Mouse (Mus musculus) stomach, adult 2 months (tissue): ENCODE results near the gene Ppara. TPM values are rescaled to one million over a fixed set of nuclear protein-coding genes. Genes with fewer than 3 reads are reported as not detected.

Source experiments
- polyA plus RNA-seq: library from polyadenylated mRNA; depleted of rRNA; stranded (reverse); fragments of >200 nt; gene quantifications from 2 replicates; pipeline ENCODE4 v1.2.3, GENCODE M21; 2012; rRNA removed

Ppara gene
- 1.5 and 1.9 TPM in 2 replicates for polyA plus RNA-seq

DNA sequence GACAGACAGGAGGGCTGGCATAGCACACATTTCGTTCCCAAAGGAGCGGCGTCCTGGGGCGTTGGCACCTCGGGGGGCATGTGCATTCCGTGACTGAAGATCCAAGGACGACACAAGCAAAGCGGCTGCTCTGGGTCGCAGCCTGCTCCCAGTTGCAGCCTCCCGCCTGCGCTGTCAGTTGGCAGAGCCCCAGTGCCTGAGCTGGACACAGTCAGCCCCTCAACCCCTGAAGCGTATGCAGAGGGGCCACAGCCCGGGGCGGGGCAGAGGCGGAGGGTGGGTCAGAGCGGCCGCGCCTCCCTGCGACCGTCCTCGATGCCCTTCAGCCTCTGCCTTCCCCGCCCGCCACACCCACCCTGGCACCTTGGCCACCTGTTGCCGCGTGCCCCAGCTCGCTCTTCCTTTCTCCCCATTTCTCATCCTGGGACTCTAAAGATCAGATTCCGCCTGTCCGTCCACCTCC is at the start of gene Ppara:
TSS of gene Ppara (plus strand) at position 413 of the 463 bp plus-strand sequence.

DNA sequence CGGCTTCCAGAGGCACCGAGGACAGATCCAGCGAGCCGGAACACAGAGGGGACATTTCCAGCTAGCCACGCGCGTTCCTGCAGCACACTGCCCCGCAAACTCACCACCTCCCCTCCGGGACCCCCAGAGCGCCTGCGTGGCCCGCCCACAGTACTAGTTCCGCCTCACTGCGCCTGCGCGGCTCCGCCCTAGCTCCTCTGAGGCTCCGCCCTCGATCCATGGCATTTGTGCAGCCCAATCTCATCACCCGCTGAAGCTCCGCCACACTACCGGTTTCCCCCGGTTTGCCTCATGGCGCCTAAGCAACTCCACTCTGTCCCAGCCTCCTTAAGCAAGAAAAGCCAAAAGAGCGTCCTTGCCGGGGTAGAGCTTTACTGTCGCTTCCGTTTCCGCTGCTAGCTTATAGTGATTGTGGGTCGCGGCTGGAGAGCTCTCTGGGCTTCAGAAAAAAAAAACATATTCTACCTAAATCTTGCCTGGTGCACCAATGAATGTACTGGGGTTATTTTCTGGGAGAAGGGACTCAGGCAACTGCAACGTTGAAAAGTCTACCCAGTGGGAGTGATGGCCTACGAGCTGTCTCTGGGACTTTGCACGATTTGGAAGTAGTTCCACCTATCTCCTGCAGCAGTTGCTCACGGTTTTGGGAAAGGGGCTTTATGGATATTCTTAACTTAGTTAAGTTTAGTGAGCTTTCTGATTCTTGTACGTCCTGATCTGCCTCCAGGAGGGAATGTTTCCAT is 76.9 kb downstream of the Ppara start, which contains the start of gene Cdpf1:
TSS of gene Cdpf1 (minus strand) at position 163 of the 743 bp plus-strand sequence.

GRCm38 (mm10) chr15:85821203-85822010 is 86.6 kb downstream of the Ppara start, which contains the start of gene Pkdrej:
Gene Pkdrej (minus strand): TSS chr15:85821734.

DNA sequence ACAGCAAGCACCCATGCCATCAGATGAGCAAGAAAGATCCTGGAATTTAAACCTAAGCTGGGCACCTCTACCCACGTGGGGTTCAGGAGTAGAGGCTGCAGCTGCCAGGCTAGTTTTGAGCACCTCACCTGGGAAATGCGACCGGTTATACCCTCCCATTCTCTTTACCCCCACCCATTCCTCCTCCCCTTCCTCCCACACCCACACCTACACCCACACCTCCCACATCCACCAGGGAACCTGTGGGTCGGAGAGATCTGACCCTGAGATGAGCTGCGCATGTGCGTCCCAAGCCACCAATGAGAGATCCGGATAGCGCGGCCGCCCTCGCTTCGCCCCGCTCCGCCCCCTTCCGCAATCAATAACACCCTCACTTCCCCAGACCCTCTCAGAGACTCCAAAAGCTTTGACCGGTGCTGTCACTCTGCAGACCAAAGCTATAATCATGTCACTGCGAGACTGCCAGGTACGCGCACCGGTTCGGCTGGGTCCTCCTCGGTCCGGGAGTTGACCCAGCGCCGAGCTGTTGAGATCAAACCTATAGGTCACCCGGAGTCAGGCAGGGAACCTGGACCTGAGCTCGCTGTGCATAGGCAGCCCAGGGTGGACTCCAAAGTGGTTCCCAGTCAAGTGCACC is 97.3 kb downstream of the Ppara start, which contains the start of gene Ttc38:
TSS of gene Ttc38 (plus strand) at position 353 of the 637 bp plus-strand sequence.

Other genes with a start within 250 kb of the Ppara start
- gene 7530416G11Rik, start 231.8 kb upstream of the Ppara start, polyA plus RNA-seq, result not detected in 2 replicates
- 8.5 and 18.0 TPM in 2 replicates for gene Wnt7b, start 152.5 kb upstream of the Ppara start, polyA plus RNA-seq
- gene Cdpf1, start 76.7 kb downstream of the Ppara start, polyA plus RNA-seq, result 27.8 and 29.9 TPM in 2 replicates
- 0.06 and 0.11 TPM in 2 replicates for gene Pkdrej, start 86.8 kb downstream of the Ppara start, polyA plus RNA-seq
- 4.9 and 5.9 TPM in 2 replicates for gene Ttc38, start 97.3 kb downstream of the Ppara start, polyA plus RNA-seq
- 4.3 and 5.2 TPM in 2 replicates for gene Gtse1, start 124.8 kb downstream of the Ppara start, polyA plus RNA-seq
- gene Trmu, start 144.3 kb downstream of the Ppara start, polyA plus RNA-seq, result 8.7 and 9.4 TPM in 2 replicates